Mouse (Mus musculus): ENCODE measurements around the gene Arl4a. TPM values are rescaled to one million over a fixed set of nuclear protein-coding genes. Genes with fewer than 3 reads are reported as not detected.
A peak's percentile ranks its signal among the peaks of the same experiment; 100 is the strongest.

The Arl4a gene
- polyA plus RNA-seq, 1 experiment: 204 TPM

- no peak overlapping the region for H3K27ac ChIP-seq (replicated peaks; ENCODE audit: low read depth, low read length)
- peaks cover 2% of the 10 kb centered on the region; the same call in 1 of the 2 replicates for H3K4me1 ChIP-seq (ENCODE audit: control insufficient read depth, insufficient read depth, insufficient read length, low read length)
- no peak overlapping the region for H3K4me3 ChIP-seq (ENCODE audit: insufficient read depth, low read depth, low read length)
Measured at GRCm38 (mm10) chr12:39957931-39958671, 79.7 kb downstream of the Arl4a start.

DNA sequence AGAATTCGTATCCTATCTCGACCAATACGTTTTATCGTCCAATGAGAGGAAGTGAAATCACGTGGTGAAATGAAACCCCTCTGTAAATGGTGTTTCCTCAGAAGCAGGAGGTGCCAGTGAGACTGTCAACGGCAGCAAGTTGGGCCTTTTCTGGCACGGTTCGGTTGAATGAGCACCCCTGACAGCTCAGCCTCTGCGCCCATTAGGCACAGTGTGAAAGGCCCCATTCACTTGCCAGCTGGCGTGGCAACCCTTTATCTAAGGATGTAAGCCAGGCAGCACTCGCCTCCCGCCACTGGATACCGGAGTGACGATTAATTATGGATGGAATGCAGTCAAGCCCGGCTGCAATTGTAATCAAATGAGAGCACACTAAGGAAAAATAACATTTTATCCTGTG is 81.4 kb downstream of the Arl4a start:
- peaks cover 6% of the 10 kb centered on the region for H3K4me1 ChIP-seq (ENCODE audit: control insufficient read depth, insufficient read depth, insufficient read length, low read length)
- H3K27ac ChIP-seq (replicated peaks; ENCODE audit: low read depth, low read length): peak overlapping the region; percentile 90
- H3K4me3 ChIP-seq (ENCODE audit: insufficient read depth, low read depth, low read length): no peak overlapping the region; the same call in 1 of the 2 replicates

Other genes starting within 250 kb of the Arl4a start
- gene Scin, start 96.2 kb upstream of the Arl4a start, polyA plus RNA-seq (2012; ENCODE audit: insufficient read depth, insufficient read length, missing spikeins): 0.48 TPM in 1 of 2 replicates, not detected in the other
- gene Lsmem1, start 161.5 kb upstream of the Arl4a start, polyA plus RNA-seq (2012; ENCODE audit: insufficient read depth, insufficient read length, missing spikeins): 1.0 TPM in 1 of 2 replicates, not detected in the other
- gene Ifrd1, start 210.5 kb upstream of the Arl4a start, polyA plus RNA-seq (2012; ENCODE audit: insufficient read depth, insufficient read length, missing spikeins): 101 and 246 TPM in 2 replicates

All from brown adipose tissue, adult 24 weeks (tissue).